Mouse (Mus musculus) cerebellum, adult 11-12 months (tissue): ENCODE measurements around the gene Shc3.

ENCODE experiments used
- DNase-seq: peaks from one replicate; pipeline ENCODE4 v3.0.0; 2022

Gene Shc3

GRCm38 (mm10) chr13:51411696-51412430, 157.4 kb downstream of the Shc3 start:
- DNase-seq, result no peak

GRCm38 (mm10) chr13:51411243-51411642, 158.0 kb downstream of the Shc3 start:
- no peak for DNase-seq

- no peak for DNase-seq
Observed at GRCm38 (mm10) chr13:51409936-51410481, 159.2 kb downstream of the Shc3 start.

GRCm38 (mm10) chr13:51408519-51409001, 160.7 kb downstream of the Shc3 start, which contains the start of gene S1pr3:
Gene S1pr3 (plus strand): TSS chr13:51408639.
- no peak for DNase-seq

GRCm38 (mm10) chr13:51407541-51408217, 161.5 kb downstream of the Shc3 start:
- no peak for DNase-seq

GRCm38 (mm10) chr13:51405731-51406320, 163.4 kb downstream of the Shc3 start:
- DNase-seq, result no peak

- DNase-seq, result no peak
Observed at GRCm38 (mm10) chr13:51404566-51404965, 164.7 kb downstream of the Shc3 start.

GRCm38 (mm10) chr13:51400736-51401501, 168.3 kb downstream of the Shc3 start:
- no peak for DNase-seq

GRCm38 (mm10) chr13:51400186-51400719, 169.0 kb downstream of the Shc3 start:
- no peak for DNase-seq

GRCm38 (mm10) chr13:51399562-51399961, 169.7 kb downstream of the Shc3 start:
- no peak for DNase-seq

- DNase-seq, result no peak
Observed at GRCm38 (mm10) chr13:51397861-51398260, 171.4 kb downstream of the Shc3 start.

GRCm38 (mm10) chr13:51392256-51392655, 177.0 kb downstream of the Shc3 start:
- DNase-seq, result no peak

- no peak for DNase-seq
Observed at GRCm38 (mm10) chr13:51391359-51391916, 177.8 kb downstream of the Shc3 start.

GRCm38 (mm10) chr13:51390398-51390797, 178.8 kb downstream of the Shc3 start:
- DNase-seq, result no peak

GRCm38 (mm10) chr13:51387908-51388307, 181.3 kb downstream of the Shc3 start:
- no peak for DNase-seq

GRCm38 (mm10) chr13:51384899-51385298, 184.3 kb downstream of the Shc3 start:
- DNase-seq, result no peak

- DNase-seq, result no peak
Observed at GRCm38 (mm10) chr13:51381498-51381897, 187.7 kb downstream of the Shc3 start.
